Mouse (Mus musculus) embryonic facial prominence, embryonic 11.5 days (tissue): ENCODE data around the gene Arhgef10l. TPM values are rescaled to one million over a fixed set of nuclear protein-coding genes. Genes with fewer than 3 reads are reported as not detected.
A peak's percentile ranks its signal among the peaks of the same experiment; 100 is the strongest.

ENCODE experiments used
- ATAC-seq: fragments of 200-750 bp; cut with Nextera tagmentation; replicated peaks from 2 replicates; pipeline ENCODE4 v1.8.0; 2017; ENCODE audit warnings: low read depth; ENCODE audit not compliant: insufficient number of reproducible peaks, low FRiP score, low TSS enrichment
- DNase-seq: peaks from one replicate; pipeline ENCODE4 v3.0.0-alpha.2; 2015; ENCODE audit warnings: low spot score
- H3K27ac ChIP-seq: fragments of 300-500 bp; sonication (generic); replicated peaks from 2 replicates; pipeline ENCODE4 v1.5.1; 2014; ENCODE audit warnings: mild to moderate bottlenecking, low read depth, low read length, control low read depth
- H3K27me3 ChIP-seq: fragments of 300-500 bp; sonication (generic); 2 replicates; pipeline ENCODE4 v1.6.1; 2014; ENCODE audit warnings: mild to moderate bottlenecking, low read length, moderate library complexity, mixed read lengths; ENCODE audit not compliant: control insufficient read depth, insufficient read depth
- H3K36me3 ChIP-seq: fragments of 300-500 bp; sonication (generic); replicated peaks from 2 replicates; pipeline ENCODE4 v1.6.1; 2014; ENCODE audit warnings: low read depth, mild to moderate bottlenecking, low read length, moderate library complexity, mixed read lengths; ENCODE audit not compliant: control insufficient read depth, insufficient read depth
- H3K4me1 ChIP-seq: fragments of 300-500 bp; sonication (generic); 2 replicates; pipeline ENCODE4 v1.6.1; 2014; ENCODE audit warnings: low read length, mixed read lengths; ENCODE audit not compliant: control insufficient read depth, insufficient read depth
- H3K4me2 ChIP-seq: fragments of 300-500 bp; sonication (generic); 2 replicates; pipeline ENCODE4 v1.6.1; 2014; ENCODE audit warnings: low read depth, mild to moderate bottlenecking, control low read depth, low read length, moderate library complexity
- H3K4me3 ChIP-seq: fragments of 300-500 bp; sonication (generic); 2 replicates; pipeline ENCODE4 v1.5.1; 2014; ENCODE audit warnings: low read depth, low read length, control low read depth
- H3K9ac ChIP-seq: fragments of 300-500 bp; sonication (generic); replicated peaks from 2 replicates; pipeline ENCODE4 v1.6.1; 2014; ENCODE audit warnings: mild to moderate bottlenecking, control low read depth, low read length
- H3K9me3 ChIP-seq: fragments of 300-500 bp; sonication (generic); replicated peaks from 2 replicates; pipeline ENCODE4 v1.6.1; 2016; ENCODE audit warnings: mild to moderate bottlenecking, low read length, inconsistent platforms, mixed read lengths; ENCODE audit not compliant: control insufficient read depth
- WGBS: fragments of 180-500 bp; shearing (Covaris S2); extraction: QIAGEN DNeasy Blood & Tissue Kit; methylation state at CpG from one replicate; pipeline ENCODE4 v1.1.7; 2014; 5-methylcytosine and 5-hydroxymethylcytosine counted together
- polyA plus RNA-seq: library from polyadenylated mRNA; unstranded; fragments of >200 nt; fragmentation: Nextera tagmentation; extraction: Ambion mirVana; gene quantifications from 2 replicates; pipeline ENCODE4 v1.2.1, GENCODE M21; 2014

Gene Arhgef10l
- polyA plus RNA-seq, result 8.7 and 10.5 TPM in 2 replicates

DNA sequence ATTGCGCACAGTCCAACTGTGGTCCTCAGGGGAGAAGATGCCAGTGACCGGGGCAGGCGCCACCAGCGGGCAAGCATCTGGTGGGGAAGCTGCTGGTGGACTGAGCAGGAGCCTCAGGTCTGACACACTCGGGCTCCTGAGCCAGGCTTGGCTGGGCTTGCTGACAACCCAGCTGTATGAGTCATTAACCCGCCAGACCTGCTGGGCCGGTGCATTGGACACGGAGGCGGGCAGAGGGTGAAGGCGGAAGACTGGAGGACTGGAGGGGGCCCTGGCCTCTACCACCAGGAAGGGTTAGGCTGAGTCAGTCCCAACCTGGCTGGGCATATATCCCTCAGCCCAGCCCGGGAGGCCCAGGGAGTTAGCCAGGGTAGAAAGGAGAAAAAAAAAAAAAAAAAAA, at the start of gene Arhgef10l:
Arhgef10l (minus strand) TSS at position 253 of the 400 bp plus-strand sequence.
- Histone ChIP-seq H3K4me1 (peaks cover 8% of the 10 kb centered on the region), H3K27me3 (no peaks in the 10 kb centered on the region), H3K9ac (no peak within 1 kb of the TSS), H3K4me3 (no peak within 1 kb of the TSS), H3K4me2 (no peak within 1 kb of the TSS), H3K27ac (no peak within 1 kb of the TSS), H3K9me3 (no peaks in the 10 kb centered on the region), H3K36me3 (no peaks in the 10 kb centered on the region)
- WGBS, result 73% methylated on average over 11 of the region's 11 CpGs
- ATAC-seq (no peak), DNase-seq (no peak)

DNA sequence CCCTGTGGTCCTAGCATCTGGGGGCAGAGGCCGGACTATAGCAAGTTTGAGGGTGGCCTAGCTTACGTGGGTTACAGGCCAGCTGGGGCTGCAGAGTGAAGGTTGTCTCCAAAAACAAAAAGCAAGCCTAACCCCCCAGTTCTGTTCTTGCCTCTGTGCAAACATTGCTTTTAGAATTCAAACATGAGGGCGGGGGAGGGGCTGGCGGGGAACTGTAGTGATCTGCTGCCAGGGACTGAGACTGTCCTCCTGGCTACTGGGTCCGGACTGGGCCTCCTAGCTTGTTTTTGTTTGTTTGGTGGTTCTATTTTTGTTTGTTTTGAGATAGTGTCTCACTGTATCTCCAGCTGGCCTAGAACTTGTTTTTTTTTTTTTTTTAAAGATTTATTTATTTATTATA, 48.8 kb upstream of the Arhgef10l start:
- H3K9ac ChIP-seq, result no peak overlapping the region
- H3K27me3 ChIP-seq, result no peaks in the 10 kb centered on the region
- no peak for ATAC-seq
- no peak overlapping the region for H3K4me3 ChIP-seq
- H3K4me2 ChIP-seq, result no peak overlapping the region
- no peaks in the 10 kb centered on the region for H3K9me3 ChIP-seq
- no peak overlapping the region for H3K27ac ChIP-seq
- 92% methylated on average over 5 of the region's 5 CpGs for WGBS
- H3K4me1 ChIP-seq, result no peaks in the 10 kb centered on the region
- peaks cover 50% of the 10 kb centered on the region for H3K36me3 ChIP-seq
- no peak for DNase-seq

DNA sequence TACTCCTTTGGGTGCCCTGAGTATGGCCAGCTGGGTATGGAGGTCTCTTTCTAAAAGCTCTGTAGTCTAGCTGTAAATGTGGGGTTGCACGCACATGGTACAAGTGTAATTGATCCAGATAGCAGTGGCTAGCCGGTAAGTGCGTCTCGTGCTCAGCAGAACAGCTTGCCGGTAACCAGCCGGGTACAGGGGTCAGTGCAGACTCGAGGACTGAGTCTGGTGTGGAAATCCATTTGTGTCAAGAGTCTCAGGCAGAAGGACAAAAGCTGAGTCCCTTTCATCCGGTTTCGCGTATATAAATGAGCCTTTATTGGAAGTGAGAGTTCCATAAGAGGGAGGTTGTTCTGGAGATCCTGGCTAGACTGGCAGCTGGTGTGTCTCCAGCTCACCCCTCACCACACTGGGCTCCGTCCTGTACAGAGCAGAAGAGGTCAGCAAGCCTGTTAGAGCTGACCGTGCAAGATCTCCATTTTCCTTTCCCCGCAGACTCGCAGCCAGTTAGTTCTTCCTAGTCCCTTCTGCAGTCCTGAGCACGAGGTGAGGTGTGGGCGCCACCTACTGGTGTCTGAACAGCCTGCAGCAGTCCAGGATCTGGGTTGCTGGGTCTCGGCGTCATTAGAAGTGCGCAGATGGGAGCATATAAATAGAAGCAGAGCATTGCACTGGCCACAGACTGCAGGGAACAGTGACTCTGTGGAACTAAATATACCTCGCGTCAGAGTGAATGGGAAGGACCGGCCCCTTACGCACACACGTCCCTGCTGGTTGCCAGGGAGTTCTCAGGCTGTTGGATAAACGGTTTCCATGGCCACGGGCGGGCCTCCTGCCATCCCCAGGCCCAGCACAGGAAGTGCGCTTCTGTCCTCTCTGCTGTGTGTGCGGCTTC, 47.9 kb upstream of the Arhgef10l start:
- Histone ChIP-seq H3K9me3 (no peaks in the 10 kb centered on the region), H3K27me3 (no peaks in the 10 kb centered on the region), H3K4me3 (no peak overlapping the region), H3K27ac (no peak overlapping the region), H3K4me1 (no peaks in the 10 kb centered on the region), H3K4me2 (no peak overlapping the region), H3K9ac (no peak overlapping the region), H3K36me3 (peaks cover 53% of the 10 kb centered on the region)
- WGBS, result 63% methylated on average over 29 of the region's 29 CpGs
- ATAC-seq (peak; percentile 54), DNase-seq (peak; percentile 85)

DNA sequence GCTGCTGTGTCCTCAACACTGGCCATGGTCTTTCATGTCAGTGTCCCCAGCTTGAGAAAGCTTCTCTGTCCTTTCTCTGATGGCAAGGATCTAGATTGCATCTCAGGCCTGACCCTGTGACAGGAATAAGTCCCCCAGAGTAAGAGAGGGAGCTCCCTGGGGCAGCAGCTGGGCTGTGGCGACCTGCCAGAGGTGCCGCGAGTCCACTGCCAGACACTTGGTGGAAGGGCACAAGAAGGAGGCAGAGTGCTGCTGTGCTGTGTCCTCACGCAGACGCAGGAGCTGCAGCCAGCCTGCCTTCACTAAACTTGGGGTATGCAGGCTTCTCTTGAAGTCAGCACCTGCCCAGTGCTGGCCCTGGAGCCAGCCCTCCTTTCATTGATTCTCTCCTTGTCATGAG, 45.5 kb upstream of the Arhgef10l start:
- Histone ChIP-seq H3K9me3 (no peaks in the 10 kb centered on the region), H3K36me3 (peaks cover 42% of the 10 kb centered on the region), H3K4me3 (no peak overlapping the region), H3K9ac (no peak overlapping the region), H3K27ac (no peak overlapping the region), H3K4me2 (no peak overlapping the region), H3K27me3 (no peaks in the 10 kb centered on the region), H3K4me1 (no peaks in the 10 kb centered on the region)
- DNase-seq (no peak), ATAC-seq (no peak)
- WGBS, result 93% methylated on average over 5 of the region's 5 CpGs

DNA sequence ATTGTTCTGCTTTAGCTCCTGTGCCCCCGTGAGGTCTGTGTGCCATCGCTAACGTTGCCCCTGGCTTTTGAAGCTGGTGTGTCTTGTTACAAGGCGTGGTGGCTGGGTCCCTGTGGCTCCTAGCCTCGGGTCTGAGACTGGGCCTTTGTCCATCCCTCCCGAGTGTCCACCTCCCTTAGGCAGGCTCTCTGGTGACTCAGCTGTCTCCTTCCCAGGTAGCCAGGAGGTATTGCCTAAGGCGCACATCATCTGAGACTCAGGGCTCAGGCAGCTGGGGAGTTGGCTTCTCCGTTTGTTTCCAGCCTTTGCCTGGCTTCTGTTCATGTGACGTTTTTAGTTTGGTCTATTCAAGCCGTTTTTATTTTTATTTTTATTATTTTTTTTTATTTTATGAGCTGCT, 45.0 kb upstream of the Arhgef10l start:
- no peaks in the 10 kb centered on the region for H3K27me3 ChIP-seq
- H3K4me3 ChIP-seq, result no peak overlapping the region
- H3K27ac ChIP-seq, result no peak overlapping the region
- H3K9me3 ChIP-seq, result no peaks in the 10 kb centered on the region
- 81% methylated on average over 10 of the region's 10 CpGs for WGBS
- no peak for ATAC-seq
- H3K4me2 ChIP-seq, result no peak overlapping the region
- H3K9ac ChIP-seq, result no peak overlapping the region
- no peak for DNase-seq
- peaks cover 37% of the 10 kb centered on the region for H3K36me3 ChIP-seq
- H3K4me1 ChIP-seq, result no peaks in the 10 kb centered on the region

DNA sequence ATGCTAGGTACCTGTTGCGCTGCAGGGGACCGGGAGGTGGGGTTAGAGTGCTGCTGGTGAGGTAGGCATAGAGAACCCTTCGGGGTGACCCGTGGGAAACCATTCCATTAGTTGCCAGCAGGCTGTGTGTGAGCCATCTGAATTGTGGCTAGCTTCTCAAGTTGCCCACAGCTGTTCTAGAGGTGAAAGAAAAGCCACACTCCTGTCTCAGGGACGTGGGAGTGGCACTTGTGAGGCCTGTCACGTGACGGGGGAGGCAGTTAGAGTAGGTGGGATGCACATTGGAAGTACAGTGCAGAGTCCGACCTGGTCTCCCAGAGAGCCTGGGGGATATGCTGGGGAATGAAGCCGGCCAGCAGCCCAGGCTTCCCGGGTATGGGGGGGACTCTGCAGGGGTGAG, 43.8 kb upstream of the Arhgef10l start:
- Histone ChIP-seq H3K27me3 (no peaks in the 10 kb centered on the region), H3K9ac (no peak overlapping the region), H3K27ac (no peak overlapping the region), H3K36me3 (peaks cover 35% of the 10 kb centered on the region), H3K9me3 (no peaks in the 10 kb centered on the region), H3K4me1 (no peaks in the 10 kb centered on the region; the same call in 1 of the 2 replicates), H3K4me3 (no peak overlapping the region), H3K4me2 (no peak overlapping the region)
- DNase-seq, result no peak
- no peak for ATAC-seq
- 87% methylated on average over 10 of the region's 10 CpGs for WGBS

DNA sequence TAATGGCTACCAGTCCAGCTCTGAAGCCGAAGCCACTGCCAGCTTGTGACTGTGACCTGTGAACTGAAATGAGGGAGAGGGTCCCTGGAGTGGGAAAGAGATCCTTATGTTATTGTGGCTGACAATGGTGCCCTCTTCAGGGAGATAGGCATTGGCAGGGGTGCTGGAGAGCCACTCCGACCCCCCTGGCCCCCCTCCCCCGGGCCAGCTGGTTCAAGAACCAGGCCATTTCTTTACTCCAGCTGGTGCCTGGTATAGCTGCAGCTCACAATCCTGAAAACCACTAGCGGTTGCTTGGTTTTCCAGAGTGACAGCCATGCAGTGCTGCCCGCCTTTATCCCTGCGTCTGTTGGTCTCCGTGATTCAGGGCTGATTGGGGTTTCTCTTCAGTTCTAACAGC, 43.3 kb upstream of the Arhgef10l start:
- Histone ChIP-seq H3K27me3 (no peaks in the 10 kb centered on the region), H3K9ac (no peak overlapping the region), H3K27ac (no peak overlapping the region), H3K4me3 (no peak overlapping the region), H3K36me3 (peaks cover 33% of the 10 kb centered on the region), H3K4me1 (peaks cover 3% of the 10 kb centered on the region; the same call in 1 of the 2 replicates), H3K9me3 (no peaks in the 10 kb centered on the region), H3K4me2 (no peak overlapping the region)
- DNase-seq (no peak), ATAC-seq (no peak)
- WGBS, result 88% methylated on average over 7 of the region's 7 CpGs

DNA sequence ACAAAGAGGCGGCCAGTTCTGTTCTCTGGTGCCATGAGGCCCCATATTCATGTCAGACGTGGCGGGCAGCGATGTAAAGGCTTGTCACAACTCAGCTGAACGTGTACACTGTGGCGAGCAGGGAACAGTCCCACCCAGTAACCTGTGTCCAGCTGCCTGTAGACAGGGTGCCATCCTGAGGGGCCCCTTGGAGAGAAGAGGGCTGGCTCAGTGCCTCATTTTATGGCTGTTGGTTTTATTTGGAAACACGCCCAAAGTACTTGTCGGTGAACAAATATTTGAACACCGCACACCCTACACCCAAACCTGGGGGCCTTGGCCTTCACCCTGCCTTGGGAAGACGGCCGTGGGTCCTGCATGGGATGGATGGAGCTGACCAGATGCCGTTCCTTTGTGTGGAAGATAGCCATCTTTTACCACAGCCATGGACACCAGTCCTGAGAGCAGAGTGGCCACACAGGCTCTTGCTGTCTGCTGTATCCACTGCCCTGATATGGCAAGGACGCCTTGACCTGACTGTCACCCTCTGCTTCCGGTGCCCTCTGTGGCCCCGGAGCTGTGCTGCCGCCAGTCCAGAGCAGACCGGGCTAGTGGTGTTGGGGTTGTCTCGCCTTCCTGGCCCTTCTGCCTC, 42.6 kb upstream of the Arhgef10l start:
- H3K36me3 ChIP-seq, result peaks cover 32% of the 10 kb centered on the region
- peaks cover 5% of the 10 kb centered on the region; the same call in 1 of the 2 replicates for H3K4me1 ChIP-seq
- no peak overlapping the region for H3K27ac ChIP-seq

More for the DNA sequence above, 42.6 kb upstream of the Arhgef10l start:
- H3K4me3 ChIP-seq, result no peak overlapping the region
- no peaks in the 10 kb centered on the region for H3K27me3 ChIP-seq
- no peak overlapping the region for H3K9ac ChIP-seq
- 89% methylated on average over 18 of the region's 18 CpGs for WGBS
- ATAC-seq (no peak), DNase-seq (no peak)
- H3K4me2 ChIP-seq, result no peak overlapping the region
- H3K9me3 ChIP-seq, result no peaks in the 10 kb centered on the region
